Mouse (Mus musculus): Measurements from ENCODE around the gene Parp2.
A peak's percentile ranks its signal among the peaks of the same experiment; 100 is the strongest.
"Not testable (repeated sequence)": the region's sequence is repeated elsewhere in the genome, so short reads cannot be mapped to it uniquely, and the experiment has no call there.

The Parp2 gene

GRCm38 (mm10) chr14:50807487-50808072 lies at the start of gene Parp2, which contains the start of gene Ccnb1ip1:
TSS of gene Parp2 (plus strand) at chr14:50807841.
TSS of gene Ccnb1ip1 (minus strand) at chr14:50807732.
- peak; percentile 95 to 98 for DNase-seq

DNA sequence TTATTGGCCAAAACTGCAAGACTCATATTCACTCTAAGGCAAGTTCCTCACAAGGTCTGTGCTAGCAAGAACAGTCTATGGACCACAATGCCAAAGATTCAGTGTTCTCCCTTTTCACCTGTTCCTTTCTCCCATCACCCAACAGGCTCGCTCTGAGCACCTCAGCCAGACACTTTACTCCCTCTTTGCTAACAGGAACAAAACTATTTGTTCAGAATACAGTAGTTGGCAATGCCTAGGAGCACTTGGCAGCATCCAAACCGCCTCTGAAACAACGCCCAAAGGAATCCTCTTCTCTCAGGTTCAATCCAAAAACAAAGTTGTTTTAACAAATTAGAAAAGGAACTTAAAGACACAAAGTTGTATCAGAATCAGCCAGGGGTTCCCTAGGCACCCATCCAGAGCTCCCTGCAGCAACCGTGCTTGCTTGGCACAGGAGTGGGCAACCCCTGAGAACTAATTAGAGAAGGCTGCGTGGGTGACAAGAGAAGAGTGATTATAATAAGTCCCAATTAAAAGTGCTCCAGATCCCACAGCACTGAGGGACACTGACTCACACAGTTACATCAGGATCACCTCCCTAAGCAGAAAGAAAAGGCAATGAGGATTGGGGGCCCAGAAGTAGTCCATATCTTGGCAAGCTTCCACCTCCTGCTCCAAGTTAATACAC lies 49.1 kb upstream of the Parp2 start:
- DNase-seq = no peak

DNA sequence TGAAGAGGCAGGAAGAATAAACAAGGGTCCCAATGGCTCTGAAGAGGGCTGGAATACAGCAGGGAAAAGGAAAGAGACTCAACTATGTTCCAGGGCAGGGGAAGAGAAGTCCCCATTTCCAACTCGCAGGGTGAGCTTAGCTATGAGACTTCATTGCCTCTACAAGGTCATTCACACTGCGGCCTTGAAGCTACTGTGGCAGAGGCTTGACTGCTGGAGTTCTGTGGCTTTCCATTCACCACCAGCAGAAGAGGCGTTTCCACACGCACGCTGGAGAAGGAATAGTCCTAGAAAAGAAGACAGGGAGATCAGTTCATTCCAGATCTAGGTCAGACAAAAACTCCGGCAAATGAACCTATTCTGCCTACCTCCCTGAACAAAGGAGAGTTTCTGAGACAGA lies 41.9 kb upstream of the Parp2 start:
- DNase-seq = no peak

GRCm38 (mm10) chr14:50771342-50771741 lies 36.3 kb upstream of the Parp2 start:
- peak; percentile 18 to 27 for DNase-seq

DNA sequence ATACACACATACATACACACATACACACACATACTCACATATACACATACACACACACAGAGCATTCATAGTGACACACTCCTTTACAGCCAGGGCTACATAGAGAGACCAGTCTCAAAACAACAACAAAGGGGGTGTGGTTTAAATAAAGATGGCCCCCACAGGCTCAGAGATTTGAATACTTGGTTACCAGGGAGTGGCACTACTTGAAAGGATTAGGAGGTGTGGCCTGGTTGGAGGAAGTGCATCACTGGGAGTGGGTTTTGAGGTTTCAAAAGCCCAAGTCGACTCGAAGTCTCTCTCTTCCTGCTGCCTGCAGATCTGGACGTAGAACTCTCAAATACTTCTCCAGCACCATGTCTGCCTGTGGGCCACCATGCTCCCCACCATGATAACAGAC lies 25.5 kb upstream of the Parp2 start:
- no peak for DNase-seq

DNA sequence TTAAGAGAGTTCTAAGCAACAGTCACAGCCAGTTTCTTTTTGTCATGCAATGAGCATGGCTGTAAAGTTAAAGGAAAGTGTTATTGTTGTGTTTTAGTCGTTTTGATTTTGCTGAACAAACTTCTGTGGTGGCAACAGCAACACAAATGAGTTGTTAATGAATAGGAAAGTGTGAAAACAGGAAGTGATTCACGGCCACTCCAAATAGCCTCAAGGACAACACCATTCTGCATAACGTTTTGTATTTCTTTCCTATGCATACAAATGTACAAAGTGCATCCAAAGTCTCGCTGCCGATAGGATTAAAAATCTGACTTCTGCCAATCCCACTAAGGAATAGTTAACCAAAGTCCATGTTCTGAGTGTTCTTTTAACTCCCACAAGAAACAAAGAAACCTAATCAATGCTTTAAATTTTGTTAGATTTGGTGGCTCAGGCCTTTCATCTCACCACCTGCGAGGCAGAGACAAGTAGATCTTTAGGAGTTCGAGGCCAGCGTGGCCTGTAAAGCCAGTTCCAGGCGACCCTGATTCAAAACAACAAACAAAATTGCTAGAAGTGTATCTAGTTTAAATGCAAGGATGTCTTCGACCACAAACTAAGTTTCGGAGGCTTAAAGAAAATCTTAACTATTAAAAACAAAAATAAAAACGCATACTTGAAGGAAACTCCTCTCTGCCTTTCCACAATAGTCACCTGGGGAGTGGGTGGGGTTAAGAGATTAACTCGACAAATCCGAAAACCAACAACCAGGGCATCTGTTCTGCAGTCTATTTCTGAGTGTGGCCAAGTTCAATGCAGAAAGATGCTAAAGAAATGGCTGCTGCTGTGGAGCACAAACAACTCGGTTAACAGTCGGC lies 23.0 kb upstream of the Parp2 start:
- peak; percentile 37 to 38 for DNase-seq

DNA sequence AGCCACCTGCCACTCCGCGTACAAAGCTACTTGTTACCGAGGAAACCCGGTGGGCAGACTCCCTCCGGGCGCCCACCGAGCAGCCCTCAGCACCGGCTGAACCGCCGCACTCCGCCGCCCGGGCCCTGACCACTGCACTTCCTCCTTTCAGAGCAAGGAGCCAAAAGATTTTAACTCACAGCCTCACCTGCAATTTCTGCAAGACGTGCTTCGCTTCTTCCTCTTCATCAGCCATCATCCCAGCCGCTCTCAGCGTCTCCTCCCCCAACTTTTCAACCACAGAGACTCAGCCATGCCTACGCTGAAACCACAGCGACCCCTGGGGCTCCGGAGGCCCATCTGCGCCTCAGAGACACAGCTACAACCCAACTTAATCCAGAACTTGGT lies 22.4 kb upstream of the Parp2 start, which contains the start of gene Ttc5:
Gene Ttc5 (minus strand): TSS at position 269 of the 387 bp plus-strand sequence.
- peak; percentile 92 to 96 for DNase-seq

DNA sequence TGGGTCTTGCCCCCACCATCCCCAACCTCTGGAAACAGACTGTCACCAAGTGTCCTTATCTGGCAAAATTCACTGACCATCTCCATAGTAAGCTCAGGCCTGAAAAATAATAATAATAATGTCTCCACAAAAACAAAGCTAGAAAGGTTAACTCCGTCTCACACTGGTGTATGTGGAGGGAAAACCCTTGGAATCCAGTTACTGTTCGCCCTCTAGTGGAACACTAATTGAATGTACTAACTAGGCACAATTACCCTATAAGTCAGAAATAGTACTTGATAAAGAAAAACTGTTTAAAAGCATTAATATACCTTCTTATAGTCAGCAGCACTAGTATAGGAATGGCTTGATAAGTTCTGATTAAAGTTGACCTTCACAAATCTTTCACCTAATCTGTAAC lies 19.5 kb upstream of the Parp2 start:
- DNase-seq = no peak

GRCm38 (mm10) chr14:50795261-50795935 lies 12.2 kb upstream of the Parp2 start:
- DNase-seq = no peak

- DNase-seq = no peak
These were observed 11.7 kb upstream of the Parp2 start for GRCm38 (mm10) chr14:50795965-50796364.

DNA sequence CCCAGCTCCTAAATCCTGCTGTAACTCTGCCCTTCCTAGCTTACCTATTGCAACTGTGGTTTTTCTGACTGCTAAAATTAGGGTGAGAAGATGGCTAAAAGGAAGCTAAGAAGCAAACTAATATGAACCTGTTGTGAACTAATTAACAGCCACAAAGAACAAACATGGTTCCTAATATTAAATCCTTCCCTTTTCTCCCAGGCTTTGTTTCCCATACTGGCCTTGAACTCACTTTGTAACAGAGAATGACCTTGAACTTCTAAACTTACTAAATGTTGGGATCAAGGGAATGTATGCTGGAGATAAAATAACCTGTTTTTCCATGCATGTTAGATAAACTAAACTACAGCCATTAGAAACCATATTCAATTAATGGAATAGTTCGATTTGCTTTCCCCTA lies 11.2 kb upstream of the Parp2 start:
- no peak for DNase-seq

GRCm38 (mm10) chr14:50798512-50798911 lies 9.1 kb upstream of the Parp2 start:
- peak; percentile 44 to 53 for DNase-seq

DNA sequence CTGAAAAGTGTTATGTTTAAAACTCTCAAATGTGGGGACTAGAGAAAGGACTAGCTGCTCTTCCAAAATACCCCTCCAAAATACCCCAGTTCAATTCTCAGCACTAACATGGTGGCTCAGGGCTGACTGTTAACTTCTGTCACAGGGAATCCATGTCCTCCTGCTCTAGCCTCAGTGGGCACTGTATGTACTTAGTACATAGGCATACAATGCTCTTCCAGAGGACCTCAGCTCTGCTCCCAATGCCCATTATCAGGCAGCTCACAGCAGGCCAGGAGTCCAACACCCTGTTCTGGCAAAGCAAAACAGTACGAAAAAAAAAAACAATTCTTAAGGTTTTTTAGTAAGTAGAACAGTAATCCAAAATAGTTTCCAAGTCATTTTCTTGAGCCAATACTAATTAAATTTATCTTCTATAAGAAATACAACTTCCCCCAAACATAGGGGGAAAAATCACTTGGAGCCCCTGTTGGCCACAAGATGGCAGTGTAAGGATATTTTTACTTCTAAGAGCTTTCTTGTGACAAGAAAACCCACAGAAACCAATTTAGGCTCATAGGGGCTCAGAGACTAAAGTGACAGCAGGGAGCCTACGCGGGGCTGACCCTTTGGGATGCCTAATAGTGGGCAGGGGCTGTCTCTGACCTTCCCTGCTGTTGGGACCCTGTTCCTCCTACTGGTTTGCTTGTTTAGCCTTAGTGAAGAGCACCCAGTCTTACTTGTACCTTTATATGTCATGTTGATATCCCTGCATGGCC lies 8.0 kb upstream of the Parp2 start:
- peak; percentile 59 to 76 for DNase-seq

- DNase-seq = no peak
These were observed 5.2 kb upstream of the Parp2 start for GRCm38 (mm10) chr14:50802441-50802840.

- DNase-seq = peak; percentile 52 to 66
These were observed 4.6 kb upstream of the Parp2 start for GRCm38 (mm10) chr14:50802843-50803562.

DNA sequence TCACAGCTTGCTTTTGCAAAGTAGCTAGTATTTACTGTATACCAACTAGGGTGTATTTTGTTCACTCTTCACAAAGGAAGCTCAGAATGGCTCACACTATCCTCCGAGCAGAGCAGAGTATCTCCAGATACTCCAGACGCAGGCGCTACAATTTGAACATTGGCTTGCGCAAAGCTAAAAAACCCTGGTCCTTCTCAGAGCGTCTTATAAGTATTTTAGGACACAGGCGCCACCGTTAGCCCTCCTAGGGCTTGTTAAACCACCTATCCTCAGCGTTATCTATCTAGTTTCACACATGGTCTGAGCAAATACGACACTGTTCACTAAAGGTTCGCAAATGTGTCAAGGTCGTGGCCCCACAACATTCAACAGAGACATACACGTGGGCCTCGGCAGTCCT lies 3.0 kb upstream of the Parp2 start:
- DNase-seq = no peak

- not testable (repeated sequence) for DNase-seq
These were observed 1.2 kb upstream of the Parp2 start for GRCm38 (mm10) chr14:50806469-50806868.

DNA sequence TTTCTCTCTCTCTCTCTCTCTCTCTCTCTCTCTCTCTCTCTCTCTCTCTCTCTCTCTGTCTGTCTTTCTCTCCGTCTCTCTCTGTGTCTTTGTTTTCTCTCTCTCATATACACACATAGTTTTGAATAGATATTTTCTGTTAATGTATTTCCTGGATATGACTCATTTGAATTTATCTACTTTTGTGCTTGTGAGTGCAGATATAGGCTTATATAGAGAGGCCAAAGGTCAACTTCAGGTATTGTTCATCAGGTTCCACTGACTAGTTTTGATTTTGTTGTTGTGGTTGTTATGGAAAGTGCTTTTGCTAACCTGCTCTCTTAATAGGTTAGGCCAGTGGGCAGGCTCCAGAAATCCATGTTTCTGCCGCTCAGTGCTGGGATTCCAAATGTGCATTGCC lies 5.4 kb downstream of the Parp2 start:
- no peak for DNase-seq

GRCm38 (mm10) chr14:50823240-50823639 lies 15.6 kb downstream of the Parp2 start:
- DNase-seq = no peak

- DNase-seq = no peak
These were observed 16.6 kb downstream of the Parp2 start for GRCm38 (mm10) chr14:50824219-50824618.

GRCm38 (mm10) chr14:50826579-50826978 lies 18.9 kb downstream of the Parp2 start:
- no peak for DNase-seq

DNA sequence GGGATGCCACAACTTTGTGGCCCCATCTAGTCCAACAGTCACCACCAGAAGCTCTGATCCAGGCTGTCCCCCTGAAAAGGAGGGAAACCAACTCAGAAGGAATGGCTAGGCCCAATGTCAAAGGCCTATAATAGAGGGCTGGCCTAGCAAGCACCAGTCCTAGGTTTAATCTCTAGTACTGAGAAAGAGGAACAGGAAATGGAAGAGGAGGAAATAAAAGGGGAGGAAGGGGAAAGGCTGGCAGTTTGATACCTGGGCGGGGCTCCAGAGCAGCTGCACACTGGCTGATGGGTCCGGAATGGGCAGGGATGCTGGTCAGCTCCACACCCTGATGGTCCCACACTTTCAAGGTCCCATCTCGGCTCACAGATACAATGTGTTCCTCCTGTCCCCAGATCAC lies 22.2 kb downstream of the Parp2 start:
- DNase-seq = no peak

Measured in cerebellum, postnatal 10 days (tissue).